Mouse (Mus musculus) testis, adult 2 months (tissue): ENCODE results near the gene Lactb.

ENCODE experiments used
- CTCF ChIP-seq: fragments of 200-500 bp; IDR thresholded peaks from 2 replicates; pipeline ENCODE4 v1.5.1; 2012; ENCODE audit warnings: low read depth, mild to moderate bottlenecking, inconsistent platforms, low read length, moderate library complexity; ENCODE audit not compliant: control insufficient read depth, insufficient read depth, insufficient replicate concordance
- POLR2A ChIP-seq: fragments of 200-500 bp; IDR thresholded peaks from 2 replicates; pipeline ENCODE4 v1.6.1; 2012; ENCODE audit warnings: low read depth, mild to moderate bottlenecking, inconsistent platforms, low read length, moderate library complexity; ENCODE audit not compliant: control insufficient read depth

- TF ChIP-seq POLR2A (no peak), CTCF (no peak)
These were observed 54.6 kb downstream of the Lactb start for GRCm38 (mm10) chr9:66920488-66921279.
